Mouse (Mus musculus) neural tube, embryonic 10.5 days (tissue): ENCODE results near the gene Aip.

Experiments used
- DNase-seq: peaks from one replicate; pipeline ENCODE4 v3.0.0-alpha.2; 2017; ENCODE audit warnings: low spot score; ENCODE audit errors: extremely low spot score

Aip gene

GRCm38 (mm10) chr19:4113186-4113805 lies 12.4 kb downstream of the Aip start:
- DNase-seq: no peak

- DNase-seq: no peak
These were observed 13.3 kb downstream of the Aip start for GRCm38 (mm10) chr19:4112063-4112960.

GRCm38 (mm10) chr19:4108535-4108934 lies 17.1 kb downstream of the Aip start:
- no peak for DNase-seq

DNA sequence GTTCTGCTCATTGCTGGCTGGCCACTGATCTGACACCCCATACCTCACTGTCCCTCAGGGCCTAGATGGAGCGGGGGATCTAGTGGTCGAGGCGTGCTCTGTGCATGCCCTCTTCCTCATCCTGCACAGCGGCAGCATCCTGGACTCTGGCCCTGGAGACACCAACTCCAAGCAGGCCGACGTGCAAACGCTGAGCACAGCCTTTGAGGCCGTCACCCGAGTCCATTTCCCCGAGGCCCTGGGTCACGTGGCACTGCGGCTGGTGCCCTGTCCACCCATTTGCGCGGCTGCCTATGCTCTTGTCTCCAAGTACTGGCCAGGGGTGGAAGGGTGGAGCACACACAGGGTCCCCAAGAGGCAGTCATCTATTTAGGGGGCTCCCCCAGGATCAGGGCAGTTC lies 19.0 kb downstream of the Aip start:
- DNase-seq: no peak

DNA sequence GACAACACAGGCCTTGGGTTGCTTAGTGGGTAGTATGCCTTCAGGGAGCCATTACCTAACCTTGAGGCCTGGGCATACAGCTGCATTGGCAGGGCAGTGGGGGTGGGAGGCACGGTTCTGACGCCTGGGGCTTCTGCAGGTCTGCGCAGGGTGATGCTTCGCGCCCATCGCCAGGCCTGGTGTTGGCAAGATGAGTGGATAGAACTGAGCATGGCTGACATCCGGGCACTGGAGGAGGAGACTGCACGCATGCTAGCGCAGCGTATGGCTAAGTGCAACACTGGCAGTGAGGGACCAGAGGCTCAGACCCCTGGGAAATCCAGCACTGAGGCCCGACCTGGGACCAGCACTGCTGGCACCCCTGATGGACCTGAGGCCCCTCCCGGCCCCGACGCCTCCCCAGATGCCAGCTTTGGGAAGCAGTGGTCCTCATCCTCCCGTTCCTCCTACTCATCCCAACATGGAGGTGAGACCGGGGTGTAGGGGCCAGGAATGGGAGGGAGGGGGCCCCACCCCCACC lies 20.9 kb downstream of the Aip start:
- DNase-seq: no peak

DNA sequence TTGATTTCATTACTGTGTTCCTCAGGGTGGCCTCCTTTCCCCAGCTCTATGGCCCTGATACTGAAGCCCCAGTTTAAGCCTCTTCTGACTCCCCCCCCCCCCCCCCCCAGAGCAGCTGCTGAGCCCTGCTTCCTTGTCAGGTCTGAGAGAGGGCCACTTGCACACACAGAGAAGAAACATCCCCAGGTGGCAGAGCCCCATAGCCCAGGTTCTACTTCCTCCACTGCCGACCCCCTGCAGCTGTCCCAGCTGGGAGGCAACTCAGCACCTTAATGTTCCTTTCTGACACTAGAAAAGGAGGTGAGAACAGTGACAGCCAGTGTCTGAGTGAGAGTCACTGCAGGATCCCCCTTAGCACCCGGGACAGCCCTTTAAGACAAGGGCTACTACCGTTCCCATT lies 21.9 kb downstream of the Aip start:
- no peak for DNase-seq

DNA sequence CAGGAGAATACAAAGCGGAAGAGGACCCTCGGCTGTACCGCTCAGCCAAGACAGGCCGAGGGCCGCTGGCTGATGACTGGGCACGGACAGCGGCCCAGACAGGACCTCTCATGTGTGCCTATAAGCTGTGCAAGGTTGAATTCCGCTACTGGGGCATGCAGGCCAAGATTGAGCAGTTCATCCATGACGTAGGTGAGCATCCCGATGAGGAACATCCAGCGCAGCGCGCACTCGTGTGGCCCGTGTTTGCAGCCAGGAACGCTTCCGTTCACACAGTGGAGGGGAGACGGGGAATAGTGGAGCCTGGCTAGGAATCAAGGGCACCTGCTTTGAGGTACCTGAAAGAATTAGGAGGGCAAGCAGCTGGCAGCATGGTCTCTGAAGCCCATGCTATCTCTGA lies 22.4 kb downstream of the Aip start:
- DNase-seq: no peak

- no peak for DNase-seq
These were observed 23.0 kb downstream of the Aip start for GRCm38 (mm10) chr19:4102626-4103025.

DNA sequence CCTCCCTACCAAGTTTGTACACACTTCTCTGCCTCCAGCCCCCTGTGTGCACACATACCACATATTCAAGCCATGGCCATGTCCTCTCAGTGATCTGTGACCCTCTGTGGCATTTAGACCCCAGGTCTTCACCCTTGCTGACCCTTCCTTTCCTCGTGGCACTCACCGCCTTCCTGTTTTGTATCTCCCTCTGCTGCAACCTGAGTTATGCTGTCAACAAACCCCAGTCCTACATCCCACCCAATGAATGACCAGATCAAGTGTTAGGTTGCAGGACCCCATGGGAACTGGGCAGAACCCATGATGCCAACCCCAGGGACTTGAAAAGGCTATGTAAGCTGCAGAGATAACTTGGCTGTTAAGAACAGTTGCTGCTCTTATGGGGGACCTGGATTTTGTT lies 23.6 kb downstream of the Aip start:
- DNase-seq: no peak

DNA sequence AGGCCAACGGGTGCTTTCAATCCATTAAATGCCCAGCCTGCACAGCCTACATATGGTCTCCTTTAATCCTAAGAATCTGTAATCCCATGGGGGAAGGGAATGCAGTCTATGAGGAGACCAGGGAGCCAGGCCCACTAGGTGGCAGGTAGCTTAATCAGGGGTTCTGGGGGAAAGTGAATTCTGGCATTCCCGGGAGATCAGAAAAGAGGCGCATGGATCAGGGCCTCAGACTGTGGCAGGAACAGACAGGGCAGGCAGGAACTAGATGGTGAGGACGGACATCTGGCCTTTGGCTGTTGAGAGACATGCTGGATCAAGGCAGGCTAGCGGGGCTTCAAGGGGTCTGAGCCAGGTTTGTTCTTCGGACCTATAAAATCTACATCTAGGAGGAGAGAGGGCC lies 24.2 kb downstream of the Aip start:
- DNase-seq: no peak

DNA sequence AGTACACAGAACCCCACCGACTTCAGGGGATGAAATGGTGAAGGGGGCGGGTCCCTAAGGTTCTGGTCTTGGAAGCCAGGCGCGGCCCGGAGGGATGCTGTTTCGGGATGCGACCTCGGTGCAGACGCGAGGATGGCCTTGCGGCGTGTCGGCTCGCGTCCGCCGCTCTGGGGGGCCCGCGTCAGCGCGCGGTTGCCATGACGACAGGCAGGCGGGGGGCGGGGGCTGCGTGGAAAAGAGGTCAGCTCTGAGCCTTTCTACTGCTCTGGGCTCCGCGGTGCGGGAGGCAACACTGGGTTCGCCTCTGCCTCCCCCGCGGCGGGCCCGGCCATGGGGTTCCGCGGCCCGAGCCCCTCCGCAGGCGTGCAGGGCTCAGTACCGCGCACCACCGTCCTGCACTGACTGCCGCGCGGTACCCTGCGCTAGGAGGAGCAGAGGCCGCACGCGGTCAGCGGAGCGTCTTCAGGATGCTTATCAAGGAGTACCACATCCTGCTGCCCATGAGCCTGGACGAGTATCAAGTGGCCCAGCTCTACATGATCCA lies 24.9 kb downstream of the Aip start:
- peak; percentile 66 for DNase-seq

GRCm38 (mm10) chr19:4099837-4100717 lies 25.6 kb downstream of the Aip start, which contains the start of gene Pitpnm1:
Gene Pitpnm1, plus strand, starts transcription at chr19:4099998.
- DNase-seq: peak; percentile 63

DNA sequence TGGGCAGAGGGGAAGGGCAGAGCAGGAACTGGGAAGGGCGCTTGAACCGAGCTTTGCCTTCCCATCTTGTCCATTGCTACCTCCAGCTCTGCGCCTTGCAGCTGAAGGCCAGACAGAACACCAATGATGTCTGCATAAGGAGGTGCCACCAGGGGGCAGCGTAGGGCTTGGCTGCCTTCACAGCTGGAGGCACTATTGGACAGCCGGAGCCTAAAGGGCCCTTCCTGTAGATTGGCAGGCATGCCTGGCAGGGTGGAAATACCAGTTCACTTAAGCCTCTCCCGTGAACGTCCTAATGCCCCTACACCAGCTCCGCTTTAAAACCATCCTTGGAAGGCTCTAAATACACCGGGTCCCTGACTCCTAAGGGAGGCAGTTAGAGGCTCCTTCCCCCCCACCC lies 26.6 kb downstream of the Aip start:
- DNase-seq: peak; percentile 89

DNA sequence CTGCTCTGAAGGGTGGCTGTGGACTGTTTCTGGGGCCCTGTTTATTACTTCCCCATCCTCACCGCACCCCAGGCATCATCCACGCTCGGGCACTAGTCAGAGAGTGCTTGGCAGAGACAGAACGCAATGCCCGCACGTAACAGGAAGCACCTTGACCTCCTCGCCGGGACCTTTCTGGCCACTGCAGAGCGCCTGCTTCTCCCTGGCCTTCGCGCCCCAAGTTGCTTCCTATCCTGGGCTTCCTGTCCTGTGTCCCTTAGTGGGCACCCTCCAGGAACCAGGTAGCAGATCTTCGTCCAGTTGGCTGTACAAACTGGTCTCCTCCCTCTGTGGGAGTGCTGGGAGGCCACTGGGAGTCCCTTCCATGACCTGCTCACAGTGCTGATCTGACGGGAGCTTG lies 27.2 kb downstream of the Aip start:
- DNase-seq: no peak

DNA sequence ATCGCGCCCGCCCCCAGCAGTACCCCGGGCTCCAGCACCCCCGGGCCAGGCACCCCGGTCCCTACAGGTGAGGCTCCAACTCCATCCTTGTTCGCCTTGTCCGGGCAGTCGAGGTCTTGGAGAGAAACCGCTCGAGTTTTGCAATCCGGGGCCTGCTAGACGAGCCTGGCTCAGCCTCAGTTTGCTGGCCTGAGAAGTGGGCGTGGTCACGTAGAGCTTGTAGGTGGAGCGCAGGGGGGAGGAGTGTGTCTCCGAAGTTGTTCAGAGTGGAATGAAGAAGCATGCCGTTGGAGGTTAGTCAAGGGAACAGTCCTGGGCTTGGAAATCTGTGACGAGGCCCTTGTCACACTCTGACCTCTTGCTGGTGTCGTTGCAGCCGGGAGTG lies 28.2 kb downstream of the Aip start:
- DNase-seq: no peak

DNA sequence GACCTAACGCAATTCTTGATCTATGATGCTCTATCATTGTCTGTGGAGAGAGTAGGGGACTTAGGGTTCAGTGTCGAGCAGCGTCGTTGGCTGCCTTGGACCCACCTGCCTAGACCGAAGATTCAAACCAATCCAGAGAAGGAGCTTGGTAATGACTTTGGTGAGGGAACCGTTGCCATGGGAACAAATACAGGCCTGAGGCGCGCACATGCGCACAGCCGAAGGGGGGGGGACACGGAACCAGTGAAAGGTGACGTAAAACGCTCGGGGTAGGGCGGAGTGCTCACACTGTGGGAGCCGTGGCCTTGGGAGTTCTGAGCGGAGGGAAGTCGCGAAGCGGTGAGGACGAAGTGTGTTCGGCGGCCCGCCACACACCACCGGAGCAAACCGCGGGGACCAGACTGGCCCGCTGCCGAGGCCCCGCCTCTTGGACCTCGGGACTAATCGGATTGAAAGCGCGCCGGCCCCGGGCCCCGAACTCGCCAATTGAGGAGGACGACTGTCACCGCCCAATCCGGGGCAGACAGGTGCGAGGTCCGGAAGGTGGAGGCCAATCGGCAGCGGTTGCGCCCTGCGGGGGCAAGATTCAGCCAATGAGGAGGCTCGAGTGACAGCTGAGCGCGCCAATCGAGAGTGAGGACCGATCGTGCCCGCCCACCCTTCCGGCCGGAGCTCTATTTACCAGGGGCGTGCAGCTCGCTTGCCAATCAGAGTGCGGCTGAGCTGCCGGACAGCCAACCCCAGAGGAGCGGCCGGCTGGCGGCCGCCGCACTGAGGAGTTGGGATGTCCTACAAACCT lies 28.8 kb downstream of the Aip start, which contains the start of gene Cdk2ap2:
TSS of gene Cdk2ap2 (plus strand) at position 541 of the 799 bp plus-strand sequence.
- DNase-seq: peak; percentile 99

GRCm38 (mm10) chr19:4095802-4096201 lies 29.9 kb downstream of the Aip start:
- no peak for DNase-seq

GRCm38 (mm10) chr19:4094774-4095303 lies 30.8 kb downstream of the Aip start:
- DNase-seq: no peak

GRCm38 (mm10) chr19:4094348-4094747 lies 31.3 kb downstream of the Aip start:
- DNase-seq: no peak

DNA sequence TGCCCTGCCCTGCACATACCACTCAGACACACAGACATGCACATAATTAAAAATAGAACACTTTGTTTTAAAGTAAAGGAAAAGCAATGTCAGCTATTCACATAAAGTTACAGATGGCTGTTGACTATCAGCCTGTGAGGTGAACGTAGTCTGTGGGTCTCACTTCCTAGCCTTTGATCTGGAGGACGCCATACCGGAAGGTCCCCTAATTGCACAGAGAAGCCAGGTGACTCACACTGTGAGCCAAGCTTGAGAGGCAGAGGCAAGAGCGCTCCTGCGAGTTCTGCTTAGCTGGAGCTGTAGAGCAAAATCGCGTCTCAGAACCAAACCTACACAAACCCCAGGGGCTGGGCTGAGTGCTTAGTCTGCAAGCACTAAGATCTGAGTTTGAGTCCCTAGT lies 31.9 kb downstream of the Aip start:
- no peak for DNase-seq
